Mouse (Mus musculus): ENCODE measurements around the gene Plcb3.

DNA sequence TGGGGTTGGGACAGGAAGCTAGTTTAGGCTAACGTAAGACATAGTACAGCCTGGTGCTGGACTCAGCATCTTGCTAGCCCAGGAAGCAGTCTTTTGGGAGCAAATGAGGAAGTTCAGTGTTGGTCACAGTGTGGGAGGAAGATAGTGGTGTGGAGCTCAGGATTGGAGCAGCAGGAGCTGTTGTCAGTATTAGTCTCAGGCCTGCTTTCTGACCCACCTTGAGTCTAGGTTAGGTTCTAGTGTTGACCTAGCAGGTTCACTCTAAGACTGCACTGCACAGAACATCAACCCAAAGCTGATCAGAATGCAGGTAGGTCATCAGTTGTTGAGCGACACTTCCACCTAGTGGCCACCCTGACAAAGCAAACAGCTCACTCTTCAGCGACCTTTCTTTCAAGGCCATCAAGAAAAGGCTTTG, 44.0 kb upstream of the Plcb3 start:
- TF ChIP-seq CTCF (IDR thresholded peaks at IDR 0.05; ENCODE audit: control insufficient read depth, insufficient read depth, insufficient read length) (peak; percentile 23), USF1 (IDR thresholded peaks at IDR 0.05; ENCODE audit: low read depth) (no peak), FOSL1 (IDR thresholded peaks at IDR 0.05; ENCODE audit: insufficient read depth, low read length, poor library complexity, severe bottlenecking) (no peak), MAX (IDR thresholded peaks at IDR 0.05) (no peak), MYOD1 (IDR thresholded peaks at IDR 0.05; ENCODE audit: control insufficient read depth, insufficient read length, low read depth) (no peak), MYOG (IDR thresholded peaks at IDR 0.05; ENCODE audit: control insufficient read depth, extremely low read depth, insufficient read length) (no peak)
